Mouse (Mus musculus): ENCODE measurements around the gene Vmn2r19. TPM values are rescaled to one million over a fixed set of nuclear protein-coding genes. Genes with fewer than 3 reads are reported as not detected.

The Vmn2r19 gene
- polyA plus RNA-seq, 1 experiment = not detected

Other genes starting within 250 kb of the Vmn2r19 start
- gene Clec4a2, start 201.9 kb upstream of the Vmn2r19 start, polyA plus RNA-seq (2012; rRNA removed) = 5.4 and 5.5 TPM in 2 replicates
- gene Clec4b2, start 135.4 kb upstream of the Vmn2r19 start, polyA plus RNA-seq (2012; rRNA removed) = not detected in 2 replicates
- gene Clec4n, start 78.5 kb upstream of the Vmn2r19 start, polyA plus RNA-seq (2012; rRNA removed) = 3.8 and 5.0 TPM in 2 replicates
- 0.21 TPM in 1 of 2 replicates, not detected in the other for gene Clec4d, start 46.2 kb upstream of the Vmn2r19 start, polyA plus RNA-seq (2012; rRNA removed)
- 0.10 and 0.17 TPM in 2 replicates for gene Clec4e, start 18.5 kb upstream of the Vmn2r19 start, polyA plus RNA-seq (2012; rRNA removed)
- gene Vmn2r20, start 109.8 kb downstream of the Vmn2r19 start, polyA plus RNA-seq (2012; rRNA removed) = not detected in 2 replicates
- not detected in 2 replicates for gene Vmn2r21, start 225.1 kb downstream of the Vmn2r19 start, polyA plus RNA-seq (2012; rRNA removed)

All from large intestine, adult 2 months (tissue).